Mouse (Mus musculus): Measurements from ENCODE around the gene C1qc. TPM values are rescaled to one million over a fixed set of nuclear protein-coding genes. Genes with fewer than 3 reads are reported as not detected.

C1qc gene
- polyA plus RNA-seq, 1 experiment from 2014 or later = 17.9 TPM

DNA sequence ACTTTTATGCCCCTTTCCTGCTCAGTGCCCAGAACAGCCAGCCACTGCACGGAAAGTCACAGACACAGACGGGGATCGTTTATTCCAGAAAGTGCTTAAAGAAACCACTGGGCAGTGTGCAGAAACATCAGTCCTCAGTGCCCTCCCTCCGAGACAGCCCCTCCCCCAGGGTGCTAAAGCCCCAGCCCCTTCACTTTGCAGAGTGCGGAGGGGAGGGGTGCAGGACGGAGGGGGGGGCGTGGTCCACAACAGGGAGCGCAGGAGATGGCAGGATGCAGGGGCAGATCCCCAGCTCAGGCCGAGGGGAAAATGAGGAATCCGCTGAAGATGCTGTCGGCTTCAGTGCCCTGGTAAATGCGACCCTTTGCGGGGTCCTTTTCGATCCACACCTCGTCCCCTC lies 3.0 kb upstream of the C1qc start:
- WGBS = 5% methylated on average over 15 of the region's 15 CpGs
- Histone ChIP-seq H3K4me2 (peak overlapping the region; percentile 44), H3K36me3 (no peaks in the 10 kb centered on the region), H3K4me3 (0 out of 2 replicates have a peak overlapping the region, but pooled peaks have one; percentile 4), H3K27ac (no peak overlapping the region), H3K9me3 (no peaks in the 10 kb centered on the region), H3K9ac (no peak overlapping the region), H3K4me1 (peaks cover 15% of the 10 kb centered on the region), H3K27me3 (peaks cover 76% of the 10 kb centered on the region)
- no peak for ATAC-seq (ENCODE audit: insufficient number of reproducible peaks, insufficient read depth, low FRiP score, low TSS enrichment, low read depth)

GRCm38 (mm10) chr4:136894821-136895220 lies 2.0 kb upstream of the C1qc start:
- Histone ChIP-seq H3K4me2 (no peak overlapping the region), H3K4me3 (no peak overlapping the region), H3K9me3 (no peaks in the 10 kb centered on the region), H3K36me3 (no peaks in the 10 kb centered on the region), H3K27me3 (peaks cover 84% of the 10 kb centered on the region), H3K4me1 (peaks cover 15% of the 10 kb centered on the region), H3K9ac (no peak overlapping the region), H3K27ac (no peak overlapping the region)
- no peak for ATAC-seq (ENCODE audit: insufficient number of reproducible peaks, insufficient read depth, low FRiP score, low TSS enrichment, low read depth)
- WGBS = 67% methylated on average over 4 of the region's 4 CpGs

- Histone ChIP-seq H3K4me1 (peaks cover 15% of the 10 kb centered on the region), H3K4me2 (no peak overlapping the region), H3K27me3 (peaks cover 83% of the 10 kb centered on the region), H3K9me3 (no peaks in the 10 kb centered on the region), H3K27ac (no peak overlapping the region), H3K36me3 (no peaks in the 10 kb centered on the region), H3K9ac (no peak overlapping the region), H3K4me3 (no peak overlapping the region)
- ATAC-seq (ENCODE audit: insufficient number of reproducible peaks, insufficient read depth, low FRiP score, low TSS enrichment, low read depth) = no peak
- 3% methylated on average over 9 of the region's 9 CpGs for WGBS
These were observed 1.1 kb upstream of the C1qc start for GRCm38 (mm10) chr4:136893691-136894543.

- Histone ChIP-seq H3K4me2 (no peak overlapping the region), H3K9me3 (no peaks in the 10 kb centered on the region), H3K9ac (peak overlapping the region; percentile 21; the same call in 1 of the 2 replicates), H3K4me1 (peaks cover 15% of the 10 kb centered on the region), H3K4me3 (no peak overlapping the region), H3K27me3 (peaks cover 67% of the 10 kb centered on the region), H3K36me3 (no peaks in the 10 kb centered on the region), H3K27ac (no peak overlapping the region)
- 61% methylated on average over 7 of the region's 7 CpGs for whole genome bisulfite sequencing
- ATAC-seq (ENCODE audit: insufficient number of reproducible peaks, insufficient read depth, low FRiP score, low TSS enrichment, low read depth) = no peak
These were observed 494 bp downstream of the C1qc start for GRCm38 (mm10) chr4:136892371-136892770.

DNA sequence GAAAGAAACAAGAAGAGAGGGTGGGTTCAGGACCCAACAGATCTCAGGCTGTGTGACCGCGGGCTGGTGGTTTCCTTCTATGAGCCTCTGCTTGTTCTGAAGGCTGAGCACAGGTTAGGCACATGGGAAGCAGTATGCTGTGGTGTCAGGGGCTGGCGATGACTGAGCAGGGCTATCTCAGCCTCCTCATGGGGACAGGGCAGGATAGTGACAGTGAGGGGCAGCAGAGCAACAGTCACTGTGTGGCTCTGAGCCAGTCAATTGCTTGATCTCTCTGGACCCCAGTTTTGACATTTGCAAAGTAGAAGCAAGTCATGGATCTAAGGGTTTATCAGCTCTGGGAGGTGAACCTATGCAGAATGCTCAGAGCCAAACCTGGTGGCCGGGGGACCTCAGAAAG lies 1.8 kb downstream of the C1qc start:
- 85% methylated on average over 4 of the region's 4 CpGs for WGBS
- no peak overlapping the region for H3K4me3 ChIP-seq
- H3K9me3 ChIP-seq = no peaks in the 10 kb centered on the region
- no peak for ATAC-seq (ENCODE audit: insufficient number of reproducible peaks, insufficient read depth, low FRiP score, low TSS enrichment, low read depth)
- H3K27me3 ChIP-seq = peaks cover 55% of the 10 kb centered on the region
- no peak overlapping the region for H3K9ac ChIP-seq
- no peak overlapping the region for H3K27ac ChIP-seq
- peaks cover 11% of the 10 kb centered on the region for H3K4me1 ChIP-seq
- H3K36me3 ChIP-seq = no peaks in the 10 kb centered on the region
- no peak overlapping the region for H3K4me2 ChIP-seq

- Histone ChIP-seq H3K4me3 (no peak overlapping the region), H3K4me2 (no peak overlapping the region), H3K27ac (no peak overlapping the region), H3K9ac (no peak overlapping the region), H3K4me1 (0 out of 2 replicates have a peak, but pooled peaks cover 3% of the 10 kb centered on the region), H3K27me3 (peaks cover 43% of the 10 kb centered on the region), H3K36me3 (no peaks in the 10 kb centered on the region), H3K9me3 (no peaks in the 10 kb centered on the region)
- WGBS = 83% methylated on average over 15 of the region's 15 CpGs
- no peak for ATAC-seq (ENCODE audit: insufficient number of reproducible peaks, insufficient read depth, low FRiP score, low TSS enrichment, low read depth)
These were observed 2.9 kb downstream of the C1qc start for GRCm38 (mm10) chr4:136889981-136890380.

DNA sequence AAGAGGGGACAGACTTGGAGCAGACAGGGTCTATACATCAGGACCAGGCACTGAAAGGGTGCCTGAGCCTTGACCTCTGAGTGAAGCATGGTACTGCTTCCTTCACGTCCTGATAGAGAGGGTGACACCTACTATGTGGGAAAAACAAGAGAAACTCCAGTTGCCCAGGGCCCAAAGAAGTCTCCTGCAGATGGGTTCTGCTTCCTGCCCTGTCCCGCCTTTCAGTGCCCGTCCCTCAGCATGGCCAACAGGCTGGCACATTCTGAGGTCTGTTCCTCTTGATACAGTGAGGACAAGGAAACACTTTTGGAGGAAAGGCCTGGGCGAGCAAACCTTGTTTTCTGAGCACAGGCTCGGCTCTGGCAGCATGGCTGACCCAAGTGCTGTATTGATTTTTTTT lies 5.2 kb downstream of the C1qc start:
- no peak for ATAC-seq (ENCODE audit: insufficient number of reproducible peaks, insufficient read depth, low FRiP score, low TSS enrichment, low read depth)
- no peak overlapping the region for H3K9ac ChIP-seq
- no peak overlapping the region for H3K4me2 ChIP-seq
- 69% methylated on average over 5 of the region's 5 CpGs for WGBS
- no peak overlapping the region for H3K27ac ChIP-seq
- H3K36me3 ChIP-seq = no peaks in the 10 kb centered on the region
- no peak overlapping the region for H3K4me3 ChIP-seq
- no peaks in the 10 kb centered on the region for H3K4me1 ChIP-seq
- H3K9me3 ChIP-seq = no peaks in the 10 kb centered on the region
- peaks cover 24% of the 10 kb centered on the region for H3K27me3 ChIP-seq

GRCm38 (mm10) chr4:136886101-136886500 lies 6.8 kb downstream of the C1qc start, which contains the start of gene C1qb:
C1qb (minus strand) TSS chr4:136886187.
- WGBS = 65% methylated on average over 7 of the region's 7 CpGs
- ATAC-seq (ENCODE audit: insufficient number of reproducible peaks, insufficient read depth, low FRiP score, low TSS enrichment, low read depth) = no peak
- no peak within 1 kb of the TSS for H3K4me3 ChIP-seq

DNA sequence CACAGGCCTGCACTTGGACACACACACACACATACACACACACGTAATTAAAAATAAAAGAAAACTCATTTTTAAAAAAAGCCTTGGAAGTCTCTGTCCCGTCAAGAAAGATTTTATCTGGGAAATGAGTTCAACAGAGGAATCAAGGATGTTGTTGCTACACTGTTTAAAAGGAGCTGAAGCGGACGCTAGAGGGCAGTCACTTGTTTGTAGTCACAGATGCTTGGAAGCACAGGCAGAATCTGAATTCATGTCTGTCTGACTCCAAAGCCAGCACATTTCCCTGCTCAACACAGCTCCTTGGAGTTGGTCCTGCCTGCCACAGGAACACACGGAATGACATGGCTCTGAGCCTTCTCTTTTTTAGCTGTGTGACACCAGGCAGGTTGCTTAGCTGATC lies 14.3 kb downstream of the C1qc start:
- 19% methylated on average over 5 of the region's 5 CpGs for WGBS
- Histone ChIP-seq H3K27ac (no peak overlapping the region), H3K9ac (no peak overlapping the region), H3K4me1 (no peaks in the 10 kb centered on the region), H3K4me2 (no peak overlapping the region), H3K36me3 (no peaks in the 10 kb centered on the region), H3K27me3 (no peaks in the 10 kb centered on the region), H3K4me3 (no peak overlapping the region), H3K9me3 (no peaks in the 10 kb centered on the region)
- ATAC-seq (ENCODE audit: insufficient number of reproducible peaks, insufficient read depth, low FRiP score, low TSS enrichment, low read depth) = no peak

More at GRCm38 (mm10) chr4:136886101-136886500, 6.8 kb downstream of the C1qc start, which contains the start of gene C1qb:
- no peaks in the 10 kb centered on the region for H3K9me3 ChIP-seq
- H3K27me3 ChIP-seq = peaks cover 10% of the 10 kb centered on the region
- no peak within 1 kb of the TSS for H3K9ac ChIP-seq
- no peaks in the 10 kb centered on the region for H3K4me1 ChIP-seq
- no peak within 1 kb of the TSS for H3K4me2 ChIP-seq
- H3K27ac ChIP-seq = no peak within 1 kb of the TSS
- H3K36me3 ChIP-seq = no peaks in the 10 kb centered on the region

DNA sequence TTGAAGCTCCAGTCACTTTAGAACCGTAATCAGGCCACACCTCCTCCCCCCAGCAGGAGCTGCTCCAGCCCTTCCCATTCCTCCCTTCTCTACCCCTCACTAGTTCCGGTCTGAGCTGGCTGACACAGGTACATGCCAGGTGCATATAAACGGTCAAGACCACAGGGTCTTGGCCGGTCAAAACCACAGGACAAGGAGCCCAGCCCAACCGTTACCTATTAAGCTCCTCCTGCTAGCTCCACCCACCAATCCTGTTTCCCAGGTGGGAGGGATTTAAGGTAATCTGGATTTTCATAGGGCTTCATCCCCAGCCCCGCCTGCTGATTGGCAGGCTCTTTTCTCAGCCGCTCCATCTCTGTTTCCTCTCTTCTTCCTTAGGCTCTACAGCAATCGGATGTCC lies 14.7 kb downstream of the C1qc start:
- H3K36me3 ChIP-seq = no peaks in the 10 kb centered on the region
- no peak overlapping the region for H3K4me3 ChIP-seq
- no peak overlapping the region for H3K27ac ChIP-seq
- no peaks in the 10 kb centered on the region for H3K4me1 ChIP-seq
- no peak overlapping the region for H3K9ac ChIP-seq
- ATAC-seq (ENCODE audit: insufficient number of reproducible peaks, insufficient read depth, low FRiP score, low TSS enrichment, low read depth) = no peak
- H3K27me3 ChIP-seq = no peaks in the 10 kb centered on the region
- no peak overlapping the region for H3K4me2 ChIP-seq
- WGBS = 40% methylated on average over 8 of the region's 8 CpGs
- no peaks in the 10 kb centered on the region for H3K9me3 ChIP-seq

- Histone ChIP-seq H3K27ac (no peak overlapping the region), H3K4me1 (no peaks in the 10 kb centered on the region), H3K9me3 (no peaks in the 10 kb centered on the region), H3K9ac (no peak overlapping the region), H3K36me3 (no peaks in the 10 kb centered on the region), H3K27me3 (no peaks in the 10 kb centered on the region), H3K4me2 (no peak overlapping the region), H3K4me3 (no peak overlapping the region)
- WGBS = 22% methylated on average over 7 of the region's 7 CpGs
- ATAC-seq (ENCODE audit: insufficient number of reproducible peaks, insufficient read depth, low FRiP score, low TSS enrichment, low read depth) = no peak
These were observed 15.9 kb downstream of the C1qc start for GRCm38 (mm10) chr4:136876971-136877370.

- Histone ChIP-seq H3K27me3 (no peaks in the 10 kb centered on the region), H3K4me2 (no peak overlapping the region), H3K36me3 (no peaks in the 10 kb centered on the region), H3K9ac (no peak overlapping the region), H3K27ac (no peak overlapping the region), H3K9me3 (no peaks in the 10 kb centered on the region), H3K4me3 (no peak overlapping the region), H3K4me1 (no peaks in the 10 kb centered on the region)
- no peak for ATAC-seq (ENCODE audit: insufficient number of reproducible peaks, insufficient read depth, low FRiP score, low TSS enrichment, low read depth)
- 77% methylated on average over 14 of the region's 14 CpGs for WGBS
These were observed 17.9 kb downstream of the C1qc start for GRCm38 (mm10) chr4:136875012-136875411.

All from embryonic facial prominence, embryonic 13.5 days (tissue).